Mouse (Mus musculus) natural killer cell, adult 2 months (primary cell): Measurements from ENCODE around the gene Entr1.

Source experiments
- DNase-seq, 2 experiments: peaks; one replicate each; pipeline ENCODE4 v3.0.0; 2022; ENCODE audit warnings: low spot score in 2 of 2

The Entr1 gene

GRCm38 (mm10) chr2:26348241-26348640 is 40.9 kb downstream of the Entr1 start:
- no peak for DNase-seq

GRCm38 (mm10) chr2:26342609-26343490 is 46.3 kb downstream of the Entr1 start:
- no peak for DNase-seq

GRCm38 (mm10) chr2:26342044-26342443 is 47.1 kb downstream of the Entr1 start:
- DNase-seq = no peak

GRCm38 (mm10) chr2:26341510-26341981 is 47.6 kb downstream of the Entr1 start:
- no peak for DNase-seq

DNA sequence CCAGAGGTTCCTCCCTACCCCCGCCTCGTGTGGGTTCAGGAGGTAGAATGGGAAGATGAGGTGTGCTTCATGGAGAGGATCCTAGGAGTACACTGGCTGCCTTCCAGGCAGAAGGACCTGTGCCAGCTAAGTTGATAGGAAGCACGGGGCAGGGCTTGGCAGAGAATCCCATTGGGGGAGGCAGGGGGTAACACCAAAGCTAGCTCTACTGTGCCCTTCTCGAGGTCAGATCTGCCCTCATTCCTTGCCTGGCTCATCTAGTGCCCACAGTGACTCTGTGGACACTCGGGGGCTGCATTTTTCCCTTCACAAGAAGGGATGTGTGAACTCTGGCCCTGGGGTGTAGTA is 49.9 kb downstream of the Entr1 start:
- DNase-seq = no peak

GRCm38 (mm10) chr2:26338302-26339203 is 50.6 kb downstream of the Entr1 start:
- no peak for DNase-seq
